Mouse (Mus musculus) gastrocnemius, postnatal 4 days (tissue): ENCODE measurements around the gene Apool. TPM values are rescaled to one million over a fixed set of nuclear protein-coding genes. Genes with fewer than 3 reads are reported as not detected.

ENCODE experiments used
- DNase-seq, 2 experiments: peaks; one replicate each; pipeline ENCODE4 v3.0.0; 2021 to 2022; ENCODE audit warnings: low spot score in 2 of 2, mixed read lengths in 2 of 2
- long read RNA-seq, 2 experiments: library from polyadenylated mRNA; stranded (forward); transcript quantifications; one replicate each; pipeline ENCODE4 v2.0.0; 2021
- total RNA-seq, 2 experiments: library from RNA; stranded (reverse); gene quantifications; 2 replicates each; pipeline ENCODE4 v1.2.3; 2021

Apool gene
- 10 to 100 TPM; 84.0 to 90.9 TPM for total RNA-seq
- long read RNA-seq, experiment 1, transcript Apool-201 (9 exons, 1,359 nt): major isoform, 90 of 97 reads
- long read RNA-seq, experiment 1, partial matches to known transcripts: 1 of 97 reads
- long read RNA-seq, experiment 1, other reads (novel, unspliced or antisense): 6 of 97 reads
- long read RNA-seq, experiment 2, transcript Apool-201 (9 exons, 1,359 nt): major isoform, 80 of 87 reads
- long read RNA-seq, experiment 2, partial matches to known transcripts: 2 of 87 reads
- long read RNA-seq, experiment 2, other reads (novel, unspliced or antisense): 5 of 87 reads

- DNase-seq: peak; percentile 64 to 85
Observed at GRCm38 (mm10) chrX:112310804-112311530, at the start of gene Apool. Gene Apool (plus strand): TSS chrX:112311334.

GRCm38 (mm10) chrX:112273550-112273949 is 37.6 kb upstream of the Apool start:
- no peak for DNase-seq

GRCm38 (mm10) chrX:112311531-112311887 is 375 bp downstream of the Apool start:
- no peak for DNase-seq

- no peak for DNase-seq
Observed at GRCm38 (mm10) chrX:112312094-112312493, 960 bp downstream of the Apool start.

- DNase-seq: no peak
Observed at GRCm38 (mm10) chrX:112320273-112320672, 9.1 kb downstream of the Apool start.

GRCm38 (mm10) chrX:112339486-112339885 is 28.4 kb downstream of the Apool start:
- no peak for DNase-seq

- no peak for DNase-seq
Observed at GRCm38 (mm10) chrX:112347467-112348394, 36.6 kb downstream of the Apool start.

GRCm38 (mm10) chrX:112348395-112348791 is 37.3 kb downstream of the Apool start:
- DNase-seq: no peak

GRCm38 (mm10) chrX:112368426-112368825 is 57.3 kb downstream of the Apool start:
- DNase-seq: no peak

- peak; percentile 27 to 43 for DNase-seq
Observed at GRCm38 (mm10) chrX:112370577-112371410, 59.7 kb downstream of the Apool start.

- DNase-seq: no peak
Observed at GRCm38 (mm10) chrX:112406679-112407078, 95.5 kb downstream of the Apool start, which contains the start of gene Satl1. Gene Satl1 (minus strand): TSS chrX:112406779.

- no peak for DNase-seq
Observed at GRCm38 (mm10) chrX:112412309-112412708, 101.2 kb downstream of the Apool start.

Other genes starting within 250 kb of the Apool start
- gene 4933403O08Rik, start 72.3 kb upstream of the Apool start, total RNA-seq: 1 to 10 TPM; 4.0 to 4.7 TPM
- not detected for gene Satl1, start 95.4 kb downstream of the Apool start, total RNA-seq
- gene 2010106E10Rik, start 183.9 kb downstream of the Apool start, total RNA-seq: not detected